Mouse (Mus musculus): Measurements from ENCODE around the gene Tmem252. TPM values are rescaled to one million over a fixed set of nuclear protein-coding genes. Genes with fewer than 3 reads are reported as not detected.

The Tmem252 gene
- total RNA-seq, 2 experiments from 2014 or later: 0.10 to 0.36 TPM

GRCm38 (mm10) chr19:24720448-24720847, 46.6 kb downstream of the Tmem252 start:
- no peak for DNase-seq (ENCODE audit: low spot score in 2 of 2)

GRCm38 (mm10) chr19:24724362-24724761, 50.6 kb downstream of the Tmem252 start:
- no peak for DNase-seq (ENCODE audit: low spot score in 2 of 2)

- DNase-seq (ENCODE audit: low spot score in 2 of 2): peak in 1 of 2 experiments; percentile 35
Observed at GRCm38 (mm10) chr19:24730661-24731060, 56.9 kb downstream of the Tmem252 start.

Other genes with a start within 250 kb of the Tmem252 start
- 10 to 100 TPM; 27.2 to 28.9 TPM for gene Fam122a, start 196.7 kb upstream of the Tmem252 start, total RNA-seq (2021)
- 10 to 100 TPM; 70.0 to 70.8 TPM for gene Pip5k1b, start 118.1 kb upstream of the Tmem252 start, total RNA-seq (2021)
- 1 to 10 TPM; 3.5 to 4.1 TPM for gene Pgm5, start 187.8 kb downstream of the Tmem252 start, total RNA-seq (2021)
- gene Gm10053, start 201.7 kb downstream of the Tmem252 start, total RNA-seq (2021): 100 to 1,000 TPM; 168 to 191 TPM
- not detected for gene Foxd4, start 227.2 kb downstream of the Tmem252 start, total RNA-seq (2021)

All from layer of hippocampus, adult 18-20 months (tissue).